Mouse (Mus musculus) erythroblast, embryonic 14.5 days (primary cell): ENCODE results near the gene Tecpr1.

Experiments
- GATA1 ChIP-seq: IDR thresholded peaks from 2 replicates; pipeline ENCODE4 v1.6.1; 2012; ENCODE audit warnings: low read length, inconsistent platforms, mixed read lengths
- TAL1 ChIP-seq: IDR thresholded peaks from 3 replicates; pipeline ENCODE4 v1.6.1; 2012; ENCODE audit warnings: low read length, inconsistent platforms, mixed read lengths

- no peak for TF ChIP-seq TAL1
- TF ChIP-seq GATA1: no peak
Observed at GRCm38 (mm10) chr5:144258687-144259086, 35.3 kb upstream of the Tecpr1 start.
